Mouse (Mus musculus): ENCODE measurements at regions not wholly inside any gene's neighbourhood (a gene's known extent, or its start where the extent isn't known, plus 50 kb on each side); places are given as distances from the start of the nearest gene placed in this dataset.

DNA sequence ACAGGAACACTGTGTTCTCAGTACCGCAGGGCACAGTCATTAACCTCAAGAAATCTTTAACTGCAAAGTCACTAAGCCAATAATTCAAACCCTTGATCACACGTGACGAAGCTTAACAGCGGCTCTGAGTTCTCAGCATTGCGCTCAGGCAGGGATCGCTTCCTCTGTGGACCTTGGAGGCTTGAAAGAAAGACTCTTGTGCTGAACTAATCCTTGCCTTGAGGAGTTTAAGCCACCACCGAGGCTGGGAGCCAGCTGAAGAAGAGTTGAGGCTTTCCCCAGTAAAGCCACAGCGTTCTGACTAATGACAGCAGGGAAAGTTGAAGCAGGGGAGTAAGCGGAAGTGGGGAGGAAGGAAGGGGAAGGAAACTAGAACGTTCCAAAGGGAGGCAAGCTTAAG lies 165.4 kb upstream of the Jmjd1c start:
- H3K9me3 ChIP-seq (replicated peaks; ENCODE audit: control insufficient read depth, low read length) = no peaks in the 10 kb centered on the region
- DNase-seq (ENCODE audit: low spot score) (no peak), ATAC-seq (no peak)
- no peak overlapping the region for H3K4me2 ChIP-seq (ENCODE audit: low read length)
- no peaks in the 10 kb centered on the region for H3K27me3 ChIP-seq (replicated peaks; ENCODE audit: control insufficient read depth, insufficient read depth, low read length)
- no peaks in the 10 kb centered on the region for H3K36me3 ChIP-seq (ENCODE audit: control insufficient read depth, insufficient read depth, low read length)
- no peak overlapping the region for H3K4me3 ChIP-seq (ENCODE audit: low read depth, low read length)
- no peak overlapping the region for H3K9ac ChIP-seq (ENCODE audit: low read length)
- WGBS = 75% methylated on average over 10 of the region's 10 CpGs
- H3K27ac ChIP-seq (ENCODE audit: low read depth, low read length) = no peak overlapping the region
- H3K4me1 ChIP-seq (ENCODE audit: control insufficient read depth, insufficient read depth, low read length) = no peaks in the 10 kb centered on the region

DNA sequence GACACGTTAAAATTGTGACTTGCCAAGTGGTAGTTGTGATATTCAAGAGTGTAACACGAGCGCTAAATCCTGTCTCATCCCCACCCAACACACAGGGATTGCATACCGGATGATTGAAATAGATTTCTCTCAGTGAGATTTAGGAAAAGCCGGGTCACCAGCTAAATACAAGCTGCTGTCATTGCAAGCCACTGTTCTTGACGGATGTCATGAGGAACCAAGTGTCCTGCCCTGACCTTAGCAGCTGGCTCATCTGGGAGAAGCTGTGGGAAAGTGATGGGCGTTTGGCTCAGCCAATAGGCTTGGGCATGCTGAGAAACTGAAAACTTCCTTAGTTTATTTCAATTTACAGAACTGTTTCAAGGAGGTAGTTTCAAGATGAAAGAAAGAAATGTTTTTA lies 164.4 kb upstream of the Jmjd1c start:
- H3K36me3 ChIP-seq (ENCODE audit: control insufficient read depth, insufficient read depth, low read length) = no peaks in the 10 kb centered on the region
- DNase-seq (ENCODE audit: low spot score) = no peak
- no peak overlapping the region for H3K4me2 ChIP-seq (ENCODE audit: low read length)
- no peak overlapping the region for H3K9ac ChIP-seq (ENCODE audit: low read length)
- H3K27me3 ChIP-seq (replicated peaks; ENCODE audit: control insufficient read depth, insufficient read depth, low read length) = no peaks in the 10 kb centered on the region
- ATAC-seq = no peak
- no peak overlapping the region for H3K27ac ChIP-seq (ENCODE audit: low read depth, low read length)
- H3K9me3 ChIP-seq (replicated peaks; ENCODE audit: control insufficient read depth, low read length) = no peaks in the 10 kb centered on the region
- WGBS = 85% methylated on average over 7 of the region's 7 CpGs
- H3K4me1 ChIP-seq (ENCODE audit: control insufficient read depth, insufficient read depth, low read length) = no peaks in the 10 kb centered on the region
- no peak overlapping the region for H3K4me3 ChIP-seq (ENCODE audit: low read depth, low read length)

DNA sequence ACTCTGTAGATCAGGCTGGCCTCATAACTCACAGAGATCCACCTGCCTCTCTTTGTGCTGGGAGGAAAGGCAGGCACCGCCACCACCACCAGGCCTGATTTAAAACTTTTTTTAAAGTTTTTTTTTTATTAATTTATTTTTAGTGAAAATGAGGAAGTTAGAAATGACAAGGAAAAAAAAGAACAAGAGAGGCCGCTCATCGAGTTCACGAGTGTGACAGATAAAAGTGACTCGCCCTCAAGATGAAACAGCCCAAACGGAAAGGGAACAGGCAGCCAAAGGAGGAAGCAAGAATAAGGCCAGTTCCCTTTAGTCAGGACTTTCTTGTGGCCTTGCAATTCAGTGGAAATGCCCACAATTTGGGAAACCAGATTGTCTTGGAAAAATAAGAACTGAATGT lies 163.4 kb upstream of the Jmjd1c start:
- WGBS = 95% methylated on average over 6 of the region's 6 CpGs

DNA sequence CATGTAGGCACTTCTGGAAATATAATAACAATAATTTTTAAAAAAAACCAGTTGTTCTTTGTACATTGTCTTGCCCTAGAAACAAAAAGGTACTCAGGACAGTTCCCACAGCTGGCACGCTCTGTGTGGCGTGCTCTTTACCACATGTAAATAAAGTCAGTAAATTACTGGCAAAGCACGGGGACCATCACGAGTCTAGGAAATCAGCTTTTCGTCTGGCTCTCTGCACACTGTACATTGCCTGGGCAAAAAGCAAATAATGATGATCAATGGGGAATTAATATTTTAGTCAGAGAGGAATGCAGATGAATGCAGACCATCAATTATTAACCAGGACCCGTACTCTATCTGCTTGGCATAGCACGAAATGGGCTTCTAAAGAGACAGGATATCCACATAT lies 162.2 kb upstream of the Jmjd1c start:
- H3K4me2 ChIP-seq (ENCODE audit: low read length) = no peak overlapping the region
- no peak for DNase-seq (ENCODE audit: low spot score)
- H3K36me3 ChIP-seq (ENCODE audit: control insufficient read depth, insufficient read depth, low read length) = no peaks in the 10 kb centered on the region
- no peaks in the 10 kb centered on the region for H3K9me3 ChIP-seq (replicated peaks; ENCODE audit: control insufficient read depth, low read length)
- ATAC-seq = no peak
- no peaks in the 10 kb centered on the region for H3K4me1 ChIP-seq (ENCODE audit: control insufficient read depth, insufficient read depth, low read length)
- no peak overlapping the region for H3K9ac ChIP-seq (ENCODE audit: low read length)
- 94% methylated on average over 7 of the region's 7 CpGs for whole genome bisulfite sequencing
- no peak overlapping the region for H3K27ac ChIP-seq (ENCODE audit: low read depth, low read length)
- no peaks in the 10 kb centered on the region for H3K27me3 ChIP-seq (replicated peaks; ENCODE audit: control insufficient read depth, insufficient read depth, low read length)
- no peak overlapping the region for H3K4me3 ChIP-seq (ENCODE audit: low read depth, low read length)

More for the DNA sequence above, 163.4 kb upstream of the Jmjd1c start:
- no peaks in the 10 kb centered on the region for H3K9me3 ChIP-seq (replicated peaks; ENCODE audit: control insufficient read depth, low read length)
- no peak overlapping the region for H3K4me2 ChIP-seq (ENCODE audit: low read length)
- H3K27me3 ChIP-seq (replicated peaks; ENCODE audit: control insufficient read depth, insufficient read depth, low read length) = no peaks in the 10 kb centered on the region
- no peak overlapping the region for H3K27ac ChIP-seq (ENCODE audit: low read depth, low read length)
- ATAC-seq = no peak
- DNase-seq (ENCODE audit: low spot score) = no peak
- no peaks in the 10 kb centered on the region for H3K36me3 ChIP-seq (ENCODE audit: control insufficient read depth, insufficient read depth, low read length)
- no peak overlapping the region for H3K4me3 ChIP-seq (ENCODE audit: low read depth, low read length)
- no peaks in the 10 kb centered on the region for H3K4me1 ChIP-seq (ENCODE audit: control insufficient read depth, insufficient read depth, low read length)
- H3K9ac ChIP-seq (ENCODE audit: low read length) = no peak overlapping the region

DNA sequence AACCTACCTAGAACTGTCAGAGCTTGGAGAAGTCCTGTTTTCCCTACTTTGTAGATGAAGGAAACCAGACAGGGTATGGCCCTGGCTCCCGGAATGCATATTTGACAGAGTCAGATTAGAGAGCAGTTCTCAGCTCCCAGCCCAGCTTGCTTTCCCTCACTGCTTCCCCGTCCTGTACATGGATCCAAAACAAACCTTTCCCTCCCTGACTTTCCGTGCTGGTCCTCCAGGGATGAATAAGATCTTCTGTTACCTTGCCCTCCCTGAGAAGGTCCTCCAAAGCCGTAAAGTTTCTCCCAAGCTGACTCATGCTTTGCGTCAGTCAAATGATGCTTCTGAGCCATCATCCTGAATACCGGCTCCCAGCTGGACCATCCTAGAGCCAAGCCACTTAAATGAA lies 160.2 kb upstream of the Jmjd1c start:
- H3K4me2 ChIP-seq (ENCODE audit: low read length) = no peak overlapping the region
- no peaks in the 10 kb centered on the region for H3K27me3 ChIP-seq (replicated peaks; ENCODE audit: control insufficient read depth, insufficient read depth, low read length)
- H3K27ac ChIP-seq (ENCODE audit: low read depth, low read length) = no peak overlapping the region
- H3K9me3 ChIP-seq (replicated peaks; ENCODE audit: control insufficient read depth, low read length) = no peaks in the 10 kb centered on the region
- no peak for ATAC-seq
- H3K9ac ChIP-seq (ENCODE audit: low read length) = no peak overlapping the region
- WGBS = 82% methylated on average over 6 of the region's 6 CpGs
- H3K36me3 ChIP-seq (ENCODE audit: control insufficient read depth, insufficient read depth, low read length) = no peaks in the 10 kb centered on the region
- no peaks in the 10 kb centered on the region for H3K4me1 ChIP-seq (ENCODE audit: control insufficient read depth, insufficient read depth, low read length)
- H3K4me3 ChIP-seq (ENCODE audit: low read depth, low read length) = no peak overlapping the region
- no peak for DNase-seq (ENCODE audit: low spot score)

DNA sequence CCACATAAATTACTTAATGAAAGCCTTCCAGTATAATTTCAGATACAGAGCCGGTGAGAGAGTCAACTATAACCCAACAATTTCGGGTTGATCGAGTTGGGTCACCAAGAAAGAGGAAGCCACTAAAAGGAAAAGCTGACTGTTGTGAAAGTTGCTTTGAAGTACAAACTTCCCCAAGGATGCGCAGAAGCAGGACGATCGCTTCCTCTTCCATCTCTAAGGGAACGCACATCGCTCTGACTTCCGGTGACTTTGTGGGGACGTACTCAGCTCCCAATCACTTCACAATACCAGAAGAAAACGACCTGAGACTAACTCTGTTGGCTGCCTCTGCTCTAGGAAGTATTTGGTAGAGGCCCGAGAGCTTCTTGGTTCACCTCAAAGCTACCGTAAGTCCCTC lies 158.8 kb upstream of the Jmjd1c start:
- Histone ChIP-seq H3K4me3 (ENCODE audit: low read depth, low read length) (no peak overlapping the region), H3K4me1 (ENCODE audit: control insufficient read depth, insufficient read depth, low read length) (no peaks in the 10 kb centered on the region), H3K27me3 (replicated peaks; ENCODE audit: control insufficient read depth, insufficient read depth, low read length) (no peaks in the 10 kb centered on the region), H3K36me3 (ENCODE audit: control insufficient read depth, insufficient read depth, low read length) (no peaks in the 10 kb centered on the region), H3K4me2 (ENCODE audit: low read length) (no peak overlapping the region), H3K9ac (ENCODE audit: low read length) (no peak overlapping the region), H3K9me3 (replicated peaks; ENCODE audit: control insufficient read depth, low read length) (no peaks in the 10 kb centered on the region), H3K27ac (ENCODE audit: low read depth, low read length) (no peak overlapping the region)
- DNase-seq (ENCODE audit: low spot score) (no peak), ATAC-seq (no peak)
- WGBS = 88% methylated on average over 13 of the region's 13 CpGs

DNA sequence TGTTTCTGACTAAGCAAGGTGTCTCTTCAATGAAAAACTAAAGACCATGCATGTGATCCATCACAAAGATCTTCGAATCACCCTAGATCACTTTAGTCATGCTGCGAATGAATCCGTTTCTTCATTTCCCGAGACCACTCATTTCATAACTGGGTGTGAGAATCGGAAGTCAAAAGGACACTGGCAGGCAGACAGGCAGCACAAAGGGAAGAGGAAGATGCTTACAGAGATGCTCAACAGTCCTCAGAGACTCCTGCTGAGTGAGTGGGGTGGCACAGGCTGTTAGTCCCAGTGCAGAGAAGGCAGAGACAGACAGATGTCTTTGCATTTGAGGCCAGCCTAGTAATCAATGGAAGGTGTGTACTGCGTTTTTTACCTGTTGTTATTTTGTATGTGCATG lies 155.6 kb upstream of the Jmjd1c start:
- H3K9ac ChIP-seq (ENCODE audit: low read length) = no peak overlapping the region
- no peak overlapping the region for H3K4me2 ChIP-seq (ENCODE audit: low read length)
- H3K27me3 ChIP-seq (replicated peaks; ENCODE audit: control insufficient read depth, insufficient read depth, low read length) = no peaks in the 10 kb centered on the region
- 91% methylated on average over 6 of the region's 6 CpGs for WGBS
- H3K36me3 ChIP-seq (ENCODE audit: control insufficient read depth, insufficient read depth, low read length) = no peaks in the 10 kb centered on the region
- no peak overlapping the region for H3K27ac ChIP-seq (ENCODE audit: low read depth, low read length)
- no peaks in the 10 kb centered on the region for H3K9me3 ChIP-seq (replicated peaks; ENCODE audit: control insufficient read depth, low read length)
- no peak for DNase-seq (ENCODE audit: low spot score)
- no peak for ATAC-seq
- no peak overlapping the region for H3K4me3 ChIP-seq (ENCODE audit: low read depth, low read length)
- no peaks in the 10 kb centered on the region for H3K4me1 ChIP-seq (ENCODE audit: control insufficient read depth, insufficient read depth, low read length)

DNA sequence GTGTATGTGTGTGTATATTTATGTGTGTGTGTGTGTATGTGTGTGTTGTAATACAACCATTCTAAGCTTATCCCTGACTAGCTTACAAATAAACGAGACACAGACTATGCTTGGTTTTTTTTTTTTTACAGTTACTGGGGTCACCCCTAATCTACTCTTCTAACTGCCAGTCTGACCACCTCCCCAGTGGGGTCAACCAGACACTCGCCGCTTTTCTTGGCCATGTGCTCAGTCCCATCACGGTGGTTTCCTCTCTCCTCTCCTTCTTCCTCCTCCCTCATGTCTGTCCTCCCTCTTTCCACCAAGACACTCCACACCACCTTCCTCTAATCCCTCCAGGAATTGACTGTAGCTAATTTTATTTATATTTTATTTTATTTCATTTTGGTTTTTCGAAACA lies 155.0 kb upstream of the Jmjd1c start:
- H3K9ac ChIP-seq (ENCODE audit: low read length) = no peak overlapping the region
- DNase-seq (ENCODE audit: low spot score) = no peak
- H3K9me3 ChIP-seq (replicated peaks; ENCODE audit: control insufficient read depth, low read length) = no peaks in the 10 kb centered on the region
- H3K27me3 ChIP-seq (replicated peaks; ENCODE audit: control insufficient read depth, insufficient read depth, low read length) = no peaks in the 10 kb centered on the region
- no peak overlapping the region for H3K27ac ChIP-seq (ENCODE audit: low read depth, low read length)
- no peaks in the 10 kb centered on the region for H3K36me3 ChIP-seq (ENCODE audit: control insufficient read depth, insufficient read depth, low read length)
- no peak overlapping the region for H3K4me2 ChIP-seq (ENCODE audit: low read length)
- no peak overlapping the region for H3K4me3 ChIP-seq (ENCODE audit: low read depth, low read length)
- H3K4me1 ChIP-seq (ENCODE audit: control insufficient read depth, insufficient read depth, low read length) = no peaks in the 10 kb centered on the region
- WGBS = 85% methylated on average over 5 of the region's 5 CpGs
- no peak for ATAC-seq

DNA sequence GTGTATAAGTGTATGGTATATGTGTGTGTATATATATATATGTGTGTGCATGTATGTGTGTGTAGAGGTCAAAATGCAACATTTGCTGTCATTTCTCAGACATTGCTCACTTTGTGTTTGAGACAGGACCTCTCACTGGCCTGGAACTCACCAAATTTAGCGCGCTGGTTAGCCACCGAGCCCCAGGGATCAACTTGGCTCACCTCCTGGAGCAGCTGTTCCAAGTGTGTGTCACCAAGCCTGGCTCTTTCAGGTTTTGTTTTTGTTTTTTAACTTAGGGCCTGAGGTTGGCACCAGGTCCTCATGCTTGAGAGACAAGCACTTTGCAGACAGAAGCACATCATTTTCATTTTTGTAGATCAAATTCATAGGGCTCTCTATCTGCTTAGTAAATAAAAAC lies 154.0 kb upstream of the Jmjd1c start:
- Histone ChIP-seq H3K4me1 (ENCODE audit: control insufficient read depth, insufficient read depth, low read length) (no peaks in the 10 kb centered on the region), H3K36me3 (ENCODE audit: control insufficient read depth, insufficient read depth, low read length) (no peaks in the 10 kb centered on the region), H3K27me3 (replicated peaks; ENCODE audit: control insufficient read depth, insufficient read depth, low read length) (no peaks in the 10 kb centered on the region), H3K27ac (ENCODE audit: low read depth, low read length) (no peak overlapping the region), H3K4me3 (ENCODE audit: low read depth, low read length) (no peak overlapping the region), H3K9me3 (replicated peaks; ENCODE audit: control insufficient read depth, low read length) (no peaks in the 10 kb centered on the region), H3K4me2 (ENCODE audit: low read length) (no peak overlapping the region), H3K9ac (ENCODE audit: low read length) (no peak overlapping the region)
- ATAC-seq (no peak), DNase-seq (ENCODE audit: low spot score) (no peak)
- WGBS = 83% methylated on average over 3 of the region's 3 CpGs

DNA sequence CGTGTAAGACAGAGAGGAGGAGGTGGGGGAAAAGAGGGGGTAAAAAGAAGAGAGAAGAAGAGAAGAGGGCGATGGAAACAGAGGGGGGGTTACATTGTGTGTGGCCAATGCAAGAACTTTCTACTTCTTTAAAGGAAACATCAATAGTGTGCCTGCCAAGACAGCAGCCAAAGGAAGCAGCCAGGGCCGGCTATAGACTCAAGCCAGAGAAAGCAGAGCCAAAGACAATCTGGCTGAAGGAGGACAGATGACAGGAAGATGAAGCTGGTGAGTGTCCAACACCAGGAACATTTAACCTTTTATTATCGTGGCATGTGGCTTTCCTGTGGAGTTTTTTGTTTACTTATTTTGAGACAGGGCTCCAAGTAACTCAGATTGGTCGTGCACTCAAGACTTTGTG lies 152.1 kb upstream of the Jmjd1c start:
- Histone ChIP-seq H3K36me3 (ENCODE audit: control insufficient read depth, insufficient read depth, low read length) (no peaks in the 10 kb centered on the region), H3K4me3 (ENCODE audit: low read depth, low read length) (no peak overlapping the region), H3K4me1 (ENCODE audit: control insufficient read depth, insufficient read depth, low read length) (no peaks in the 10 kb centered on the region), H3K27me3 (replicated peaks; ENCODE audit: control insufficient read depth, insufficient read depth, low read length) (no peaks in the 10 kb centered on the region), H3K27ac (ENCODE audit: low read depth, low read length) (no peak overlapping the region), H3K4me2 (ENCODE audit: low read length) (no peak overlapping the region), H3K9me3 (replicated peaks; ENCODE audit: control insufficient read depth, low read length) (no peaks in the 10 kb centered on the region), H3K9ac (ENCODE audit: low read length) (no peak overlapping the region)
- DNase-seq (ENCODE audit: low spot score) = no peak
- 64% methylated on average over 5 of the region's 5 CpGs for WGBS
- no peak for ATAC-seq

All from forebrain, embryonic 14.5 days (tissue).